Mouse (Mus musculus) cortical plate, adult 2 months (tissue): ENCODE measurements around the gene Pde4c.

Source experiments
- CTCF ChIP-seq: fragments of 200-500 bp; IDR thresholded peaks from 2 replicates; pipeline ENCODE4 v1.5.1; 2011; ENCODE audit warnings: mild to moderate bottlenecking, control low read depth, low read length; ENCODE audit not compliant: insufficient read depth; ENCODE audit errors: extremely low read depth
- POLR2A ChIP-seq: fragments of 200-500 bp; IDR thresholded peaks from 2 replicates; pipeline ENCODE4 v1.6.1; 2011; ENCODE audit warnings: mild to moderate bottlenecking, low read length, control low read depth; ENCODE audit not compliant: insufficient read depth; ENCODE audit errors: extremely low read depth

DNA sequence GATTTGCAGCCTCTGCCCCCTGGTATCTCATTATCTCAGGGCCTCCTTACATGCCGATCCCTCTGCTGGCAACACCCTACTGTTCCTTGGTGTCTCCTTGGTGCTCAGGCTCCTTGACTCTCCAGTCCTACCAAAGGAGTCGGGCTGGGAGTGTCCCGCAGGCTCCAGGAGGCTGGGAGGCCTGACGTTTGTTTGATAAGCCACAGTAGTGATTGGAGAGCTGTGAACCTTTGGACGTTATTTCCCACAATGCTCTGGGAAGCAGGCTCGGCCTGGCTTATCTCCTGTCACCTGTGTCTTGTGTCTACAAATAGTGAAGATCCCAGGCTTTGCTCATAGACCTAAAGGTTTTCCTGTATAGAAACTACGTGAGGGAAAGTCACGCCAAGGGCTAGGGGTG is 40.5 kb downstream of the Pde4c start:
- TF ChIP-seq POLR2A (no peak), CTCF (no peak)
